8 mouse cellular contexts compared by ENCODE assay signal in the genomic region with DNA sequence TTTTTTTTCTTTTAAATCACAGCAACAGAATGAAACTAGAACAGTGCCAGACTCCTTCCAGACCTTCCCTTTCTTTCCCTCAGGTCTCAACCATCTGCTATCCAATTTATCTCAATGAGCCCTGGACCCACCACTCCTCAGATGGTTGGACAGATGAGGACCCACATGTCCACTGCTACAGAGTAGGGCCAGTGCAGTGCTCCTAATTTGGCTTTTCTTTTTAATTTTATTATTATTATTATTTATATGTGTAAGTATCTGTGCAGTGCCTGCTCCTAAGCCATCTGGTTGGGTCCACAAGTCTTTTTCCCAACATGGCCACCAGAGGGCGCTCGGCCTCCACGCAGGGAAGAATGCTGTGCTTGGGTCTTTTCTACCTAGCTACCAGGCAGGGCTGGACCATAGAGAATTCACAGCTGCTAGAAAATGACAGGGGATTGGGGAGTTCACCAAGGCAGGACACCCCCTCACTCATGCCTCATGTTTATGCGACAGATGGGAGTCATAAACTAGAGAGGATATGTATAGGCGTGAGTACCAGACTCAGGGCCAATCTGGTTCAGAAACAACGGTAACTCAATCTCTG. TPM values are rescaled to one million over a fixed set of nuclear protein-coding genes. Genes with fewer than 3 reads are reported as not detected.
DNase-seq lines count a peak whose midpoint lies in the region; TF ChIP-seq lines count a peak whose summit lies in the region.

No protein-coding gene starts in this region.

- no peak overlapping the region for H3K9ac ChIP-seq in ES-Bruce4 (ENCODE audit: low read depth, poor library complexity, severe bottlenecking)

- H3K9me3 ChIP-seq in ES-Bruce4 (replicated peaks; ENCODE audit: control insufficient read depth, insufficient read depth, low read length, poor library complexity, severe bottlenecking) = no peaks in the 10 kb centered on the region
- no peaks in the 10 kb centered on the region for H3K9me3 ChIP-seq in forebrain, embryonic 10.5 days

- WGBS in forebrain, embryonic 10.5 days = 33% methylated on average over 6 of the region's 6 CpGs
- 32% methylated on average over 6 of the region's 6 CpGs for WGBS in lung, adult 2 months

- H3K27me3 ChIP-seq in ES-Bruce4 (ENCODE audit: control insufficient read depth, insufficient read depth, low read length, poor library complexity, severe bottlenecking) = no peaks in the 10 kb centered on the region
- peaks cover 44% of the 10 kb centered on the region for H3K27me3 ChIP-seq in forebrain, embryonic 10.5 days (ENCODE audit: poor library complexity, severe bottlenecking)

- no peak for TF ChIP-seq EP300 in ES-Bruce4 (IDR thresholded peaks at IDR 0.05; ENCODE audit: insufficient read depth, low read depth, low read length)

- peak; percentile 97 for TF ChIP-seq CTCF in ES-Bruce4 (IDR thresholded peaks at IDR 0.05; ENCODE audit: low read depth, low read length)
- peak; percentile 94 for TF ChIP-seq CTCF in lung, adult 2 months (IDR thresholded peaks at IDR 0.05; ENCODE audit: insufficient read depth, low read length)

- H3K36me3 ChIP-seq in ES-Bruce4 (ENCODE audit: control insufficient read depth, insufficient read depth, low read length, poor library complexity, severe bottlenecking) = no peaks in the 10 kb centered on the region
- H3K36me3 ChIP-seq in forebrain, embryonic 10.5 days (replicated peaks) = no peaks in the 10 kb centered on the region

- DNase-seq in c-Kit-positive CD71-negative TER-119-negative erythroid progenitor cells, embryonic 14.5 days (ENCODE audit: low read depth) = peak; percentile 60
- DNase-seq in forebrain, embryonic 10.5 days (ENCODE audit: extremely low spot score, low spot score) = peak; percentile 83
- DNase-seq in heart, postnatal 10 days = peak; percentile 77 to 89
- peak; percentile 88 for DNase-seq in kidney, postnatal 4 days
- peak; percentile 83 for DNase-seq in lung, adult 2 months
- peak; percentile 78 for DNase-seq in ovary, postnatal 36 days (ENCODE audit: low spot score)
- DNase-seq in thymus, postnatal 10 days (ENCODE audit: low spot score in 2 of 2) = peak; percentile 12 to 73

- intact Hi-C loops in heart, postnatal 10 days (cut with DNase I) = loop anchor here (1.0 to 10.0 kb wide), 4 partner anchors 581 to 884 kb away; no protein-coding TSS in a partner anchor

- peaks cover 2% of the 10 kb centered on the region for H3K4me1 ChIP-seq in ES-Bruce4 (ENCODE audit: control insufficient read depth, insufficient read depth, low read length)
- H3K4me1 ChIP-seq in forebrain, embryonic 10.5 days = no peaks in the 10 kb centered on the region
- H3K4me1 ChIP-seq in lung, adult 2 months (ENCODE audit: control insufficient read depth, insufficient read depth, low read length) = no peaks in the 10 kb centered on the region

- H3K4me3 ChIP-seq in ES-Bruce4 (ENCODE audit: low read depth, low read length) = no peak overlapping the region
- no peak overlapping the region for H3K4me3 ChIP-seq in forebrain, embryonic 10.5 days
- no peak overlapping the region for H3K4me3 ChIP-seq in lung, adult 2 months (replicated peaks; ENCODE audit: extremely low read depth, low read depth, low read length)

- no peak overlapping the region for H3K27ac ChIP-seq in ES-Bruce4 (ENCODE audit: insufficient read depth, low read length)
- H3K27ac ChIP-seq in forebrain, embryonic 10.5 days = no peak overlapping the region

- no peak for TF ChIP-seq POLR2A in ES-Bruce4 (IDR thresholded peaks at IDR 0.05; ENCODE audit: insufficient read depth, low read length)
- TF ChIP-seq POLR2A in lung, adult 2 months (IDR thresholded peaks at IDR 0.05; ENCODE audit: borderline replicate concordance, extremely low read depth, low read depth, low read length) = no peak

RNA-seq across cellular contexts. Expression of a gene that starts 15.9 kb away (rescaled TPM):
- polyA plus RNA-seq in ES-Bruce4 (2011; ENCODE audit: insufficient read depth, insufficient read length, low read depth, missing spikeins) = not detected in 2 replicates
- polyA plus RNA-seq in forebrain, embryonic 10.5 days (2016; fragmentation: Nextera tagmentation; extraction: Ambion mirVana) = 2.3 and 2.6 TPM in 2 replicates
- not detected for total RNA-seq in heart, postnatal 10 days (2021)
- 7.7 and 11.9 TPM in 2 replicates for polyA plus RNA-seq in lung, adult 2 months (2012; rRNA removed)
